Mouse (Mus musculus) ES-E14 (cell line): ENCODE measurements at regions not wholly inside any gene's neighbourhood (a gene's known extent, or its start where the extent isn't known, plus 50 kb on each side); places are given as distances from the start of the nearest gene placed in this dataset.

ENCODE experiments used
- DNase-seq: peaks from one replicate; pipeline ENCODE4 v3.0.0-alpha.2; 2013; ENCODE audit warnings: low read depth, low spot score
- H3K27ac ChIP-seq: 2 replicates; pipeline ENCODE4 v1.5.1; 2012; ENCODE audit warnings: low read depth, mild to moderate bottlenecking, low read length, moderate library complexity, mixed read lengths; ENCODE audit not compliant: poor library complexity, insufficient read depth, severe bottlenecking
- H3K36me3 ChIP-seq: 2 replicates; pipeline ENCODE4 v1.6.1; 2012; ENCODE audit warnings: mild to moderate bottlenecking, low read length, moderate library complexity, mixed read lengths; ENCODE audit not compliant: control insufficient read depth, poor library complexity, insufficient read depth, severe bottlenecking
- H3K4me1 ChIP-seq, 2 experiments: fragments of 150-350 bp in 1 of 2; sonication (generic) in 1 of 2; 2 replicates each; pipeline ENCODE4 v1.6.1; 2012; ENCODE audit warnings: low read length in 2 of 2, mild to moderate bottlenecking in 1 of 2, mixed read lengths in 1 of 2; ENCODE audit not compliant: control insufficient read depth in 2 of 2, insufficient read depth in 2 of 2, poor library complexity in 1 of 2
- H3K4me3 ChIP-seq, 2 experiments: fragments of 150-350 bp in 1 of 2; sonication (generic) in 1 of 2; 2 replicates each; pipeline ENCODE4 v1.5.1; 2012; ENCODE audit warnings: low read length in 2 of 2, low read depth in 1 of 2, mild to moderate bottlenecking in 1 of 2, mixed read lengths in 1 of 2; ENCODE audit not compliant: insufficient read depth in 1 of 2, poor library complexity in 1 of 2, severe bottlenecking in 1 of 2
- H3K9ac ChIP-seq: 2 replicates; pipeline ENCODE4 v1.6.1; 2012; ENCODE audit warnings: low read depth, mild to moderate bottlenecking, low read length, mixed read lengths; ENCODE audit not compliant: poor library complexity, insufficient read depth, severe bottlenecking
- H3K9me3 ChIP-seq: fragments of 150-350 bp; sonication (generic); 2 replicates; pipeline ENCODE4 v1.6.1; 2012; ENCODE audit warnings: low read depth, mild to moderate bottlenecking, low read length; ENCODE audit not compliant: control insufficient read depth, insufficient read depth
- CHD2 ChIP-seq: IDR thresholded peaks from 2 replicates; pipeline ENCODE4 v1.6.1; 2014; ENCODE audit warnings: mild to moderate bottlenecking, low read depth, low read length, inconsistent platforms
- HCFC1 ChIP-seq: IDR thresholded peaks from 2 replicates; pipeline ENCODE4 v1.6.1; 2012; ENCODE audit warnings: low read length, inconsistent platforms, borderline replicate concordance; ENCODE audit not compliant: insufficient read depth
- MAFK ChIP-seq: IDR thresholded peaks from 2 replicates; pipeline ENCODE4 v1.6.1; 2014; ENCODE audit warnings: mild to moderate bottlenecking, low read depth, low read length, inconsistent platforms; ENCODE audit not compliant: insufficient read depth
- ZC3H11A ChIP-seq: IDR thresholded peaks from 2 replicates; pipeline ENCODE4 v1.6.1; 2012; ENCODE audit warnings: low read depth, mild to moderate bottlenecking, inconsistent platforms, low read length, borderline replicate concordance
- ZNF384 ChIP-seq: IDR thresholded peaks from 2 replicates; pipeline ENCODE4 v1.6.1; 2012; ENCODE audit warnings: low read depth, low read length, inconsistent platforms
- in situ Hi-C, 2 experiments: fragments of 600-800 bp; cut with MboI; formaldehyde crosslinking; loops; one replicate each; pipeline ENCODE4 v1.15.1; 2025; ENCODE audit warnings: low sequenced_read_pairs in 2 of 2, inconsistent platforms in 1 of 2; ENCODE audit not compliant: unreplicated experiment in 2 of 2

DNA sequence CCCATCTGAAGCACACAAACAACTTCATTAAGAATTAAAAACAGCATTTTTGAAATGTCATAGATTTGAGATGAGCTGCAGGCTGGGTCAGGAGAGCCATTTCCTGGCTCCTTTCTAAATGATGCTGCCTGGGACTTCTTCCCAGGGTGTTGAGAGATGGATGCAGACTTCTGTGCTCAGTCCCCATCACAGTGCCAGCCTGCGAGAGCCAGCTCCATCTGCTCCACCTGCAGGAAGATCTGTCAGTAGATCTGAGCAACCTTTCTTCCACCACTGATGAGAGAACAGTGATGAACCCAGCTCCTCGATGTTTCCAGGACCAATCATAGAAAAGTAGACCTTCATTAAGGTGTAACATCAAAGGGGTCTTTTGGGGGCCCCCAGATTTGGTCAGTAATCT is 273.8 kb upstream of the Trpc7 start:
- H3K36me3 ChIP-seq: no peaks in the 10 kb centered on the region; the same call in 1 of the 2 replicates
- no peak for DNase-seq
- in situ Hi-C loops: no loop called here

DNA sequence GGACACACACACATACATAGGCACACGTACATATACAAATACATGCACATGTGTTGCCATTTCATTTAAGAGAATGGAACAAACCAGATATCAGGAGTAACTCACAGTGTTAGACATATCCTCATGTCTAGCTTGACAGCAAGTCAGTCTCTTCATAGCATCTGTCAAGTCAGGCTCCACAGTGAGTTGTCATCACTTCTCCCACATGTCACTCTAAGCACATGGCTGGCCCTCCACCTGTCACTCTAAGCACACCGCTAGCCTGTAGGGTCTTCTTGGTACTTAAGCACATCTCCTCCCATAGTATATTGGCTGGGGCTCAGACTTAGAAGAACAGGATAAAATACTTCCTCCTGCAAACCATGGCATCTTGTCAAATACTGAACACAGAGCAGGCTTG is 269.6 kb upstream of the Trpc7 start:
- in situ Hi-C loops: no loop called here
- Histone ChIP-seq H3K9ac (no peak overlapping the region), H3K36me3 (no peaks in the 10 kb centered on the region; the same call in 1 of the 2 replicates), H3K27ac (no peak overlapping the region), H3K4me1 (no peaks in the 10 kb centered on the region), H3K4me3 (no peak overlapping the region), H3K9me3 (no peaks in the 10 kb centered on the region)
- DNase-seq: no peak
- no peak for TF ChIP-seq HCFC1
- no peak for TF ChIP-seq MAFK
- no peak for TF ChIP-seq CHD2
- no peak for TF ChIP-seq ZC3H11A
- no peak for TF ChIP-seq ZNF384

More for the DNA sequence above, 273.8 kb upstream of the Trpc7 start:
- TF ChIP-seq ZNF384 (no peak), HCFC1 (no peak), CHD2 (no peak), ZC3H11A (no peak), MAFK (no peak)
- no peak overlapping the region for H3K4me3 ChIP-seq
- no peak overlapping the region for H3K27ac ChIP-seq
- H3K9ac ChIP-seq: no peak overlapping the region
- no peaks in the 10 kb centered on the region for H3K4me1 ChIP-seq
- H3K9me3 ChIP-seq: no peaks in the 10 kb centered on the region

DNA sequence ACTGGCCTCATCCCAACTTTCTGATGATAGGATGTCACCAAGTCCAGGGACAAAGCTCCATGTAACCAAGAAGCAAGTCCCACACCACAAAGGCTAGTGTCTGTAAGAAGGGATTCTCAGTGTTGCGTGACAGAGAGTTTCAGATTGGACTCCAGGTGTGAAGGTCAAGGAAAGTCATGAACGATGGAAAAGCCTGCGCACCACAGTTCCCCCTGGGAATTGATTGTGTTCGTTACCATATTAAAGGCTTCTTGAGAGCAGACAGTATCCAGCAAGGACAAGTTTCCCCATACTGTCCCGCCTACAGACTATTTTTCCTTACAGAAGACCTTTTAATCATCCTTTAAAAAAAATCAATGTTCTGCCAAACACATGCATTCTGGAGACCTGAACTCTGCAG is 257.0 kb upstream of the Trpc7 start:
- Histone ChIP-seq H3K4me1 (peaks cover 0 to 4% of the 10 kb centered on the region in 2 experiments; a peak in 1 of 4 replicates), H3K36me3 (no peaks in the 10 kb centered on the region), H3K4me3 (no peak overlapping the region), H3K9me3 (no peaks in the 10 kb centered on the region), H3K27ac (no peak overlapping the region), H3K9ac (no peak overlapping the region)
- TF ChIP-seq ZNF384 (no peak), CHD2 (no peak), MAFK (no peak), HCFC1 (no peak), ZC3H11A (no peak)
- DNase-seq: peak; percentile 36
- in situ Hi-C loops: no loop called here

DNA sequence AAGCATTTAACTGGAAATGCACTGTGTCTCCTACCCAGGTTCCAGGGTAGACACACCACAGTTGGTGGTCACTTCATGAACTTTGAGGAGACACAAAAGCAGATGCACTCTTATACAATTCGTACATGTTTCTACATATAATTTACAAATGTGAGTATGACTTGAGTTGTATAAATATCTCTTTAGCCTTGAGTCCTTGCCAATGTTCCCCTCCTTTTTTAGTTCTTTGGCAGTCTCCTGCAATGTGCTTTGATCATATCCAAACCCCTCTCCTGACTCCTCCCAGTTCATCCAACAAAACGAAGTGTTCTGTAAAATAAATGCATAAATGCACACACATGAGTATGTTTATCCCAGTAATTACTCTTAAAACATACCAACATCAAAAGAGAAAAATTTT is 251.8 kb upstream of the Trpc7 start:
- TF ChIP-seq ZC3H11A (no peak), HCFC1 (no peak)
- no peak for DNase-seq
- H3K27ac ChIP-seq: no peak overlapping the region

DNA sequence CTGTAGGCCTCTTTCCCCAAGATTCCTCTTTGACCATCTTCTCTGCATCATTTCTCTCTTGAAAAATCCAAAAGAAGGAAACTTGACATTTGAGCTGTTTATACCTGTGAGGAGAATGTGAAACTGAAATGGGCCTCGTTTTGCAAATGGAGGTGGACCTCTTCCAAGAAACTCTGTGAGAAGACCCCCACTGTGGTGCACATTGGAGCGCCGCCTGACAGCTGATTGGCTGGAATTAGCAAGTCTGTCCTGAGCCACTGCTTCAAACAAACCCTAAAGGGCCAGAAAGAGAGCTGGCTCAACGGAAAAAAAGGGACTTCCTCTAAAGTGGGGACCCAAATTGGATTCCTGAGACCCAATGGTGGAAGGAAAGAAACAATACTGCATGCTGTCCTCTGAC is 250.9 kb upstream of the Trpc7 start:
- Histone ChIP-seq H3K9me3 (no peaks in the 10 kb centered on the region), H3K4me3 (no peak overlapping the region), H3K27ac (no peak overlapping the region), H3K36me3 (no peaks in the 10 kb centered on the region), H3K9ac (no peak overlapping the region), H3K4me1 (no peaks in the 10 kb centered on the region)
- no peak for TF ChIP-seq HCFC1
- no peak for TF ChIP-seq ZNF384
- no peak for TF ChIP-seq MAFK
- TF ChIP-seq CHD2: no peak
- no peak for TF ChIP-seq ZC3H11A
- DNase-seq: no peak
- in situ Hi-C loops: no loop called here

More for the DNA sequence above, 251.8 kb upstream of the Trpc7 start:
- H3K4me3 ChIP-seq: no peak overlapping the region
- no peaks in the 10 kb centered on the region for H3K9me3 ChIP-seq
- H3K9ac ChIP-seq: no peak overlapping the region
- H3K36me3 ChIP-seq: no peaks in the 10 kb centered on the region
- in situ Hi-C loops: no loop called here
- peaks cover 0 to 2% of the 10 kb centered on the region in 2 experiments; a peak in 1 of 4 replicates for H3K4me1 ChIP-seq
